Comparison of ENCODE assay signal across 15 mouse cellular contexts in the genomic region with DNA sequence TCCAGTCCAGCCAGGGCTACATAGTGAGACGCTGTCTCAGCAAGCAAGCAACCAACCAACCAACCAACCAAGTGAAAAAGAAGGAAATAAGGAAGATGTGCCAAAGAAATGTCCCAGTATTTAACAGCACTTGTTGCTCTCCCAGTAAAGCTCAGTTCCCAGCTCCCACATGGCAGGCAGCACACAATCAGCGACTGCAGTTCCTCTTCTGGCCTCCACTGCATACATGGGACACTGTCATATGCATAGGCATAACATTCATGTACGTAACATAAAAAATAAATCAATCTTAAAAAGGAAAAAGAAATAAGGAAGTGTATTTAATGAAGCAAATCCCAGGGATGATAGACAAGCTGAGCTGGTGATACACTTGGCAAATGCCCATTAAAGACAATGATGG.
"Had no signal": no experiment of that assay in that cellular context is flagged by ENCODE, and none has a peak within 500 bp of the region (broad histone marks: within the 10 kb centered on the region; RNA-seq: fewer than 3 reads in every experiment).

No protein-coding gene starts in this region.

- H3K4me1 ChIP-seq: midbrain, embryonic 12.5 days had no signal

- H3K27ac ChIP-seq: left cerebral cortex, adult 2 months; liver, embryonic 13.5 days; macrophage; midbrain, embryonic 12.5 days; stomach, postnatal 0 days had no signal

- H3K4me2 ChIP-seq: liver, embryonic 13.5 days; midbrain, embryonic 12.5 days had no signal

- ATAC-seq: midbrain, embryonic 16.5 days had no signal

- H3K9ac ChIP-seq: liver, embryonic 13.5 days; midbrain, embryonic 12.5 days had no signal

- DNase-seq: kidney, adult 18-20 months; kidney, adult 9 months; kidney, postnatal 14 days; kidney, postnatal 4 days; layer of hippocampus, postnatal 36 days; liver, embryonic 13.5 days; lung, adult 2 months; thymus, adult 2 months; thymus, postnatal 14 days; thymus, postnatal 4 days had no signal

- H3K36me3 ChIP-seq: liver, embryonic 13.5 days; midbrain, embryonic 12.5 days had no signal

- H3K9me3 ChIP-seq: liver, embryonic 13.5 days; midbrain, embryonic 12.5 days had no signal

- H3K4me3 ChIP-seq: left cerebral cortex, adult 2 months; liver, embryonic 13.5 days; midbrain, embryonic 12.5 days had no signal

- H3K27me3 ChIP-seq: liver, embryonic 13.5 days; midbrain, embryonic 12.5 days had no signal
